Mouse (Mus musculus) 3T3-L1 (cell line): Measurements from ENCODE around the gene Sfxn5.

Experiments used
- DNase-seq: peaks from one replicate; pipeline ENCODE4 v3.0.0-alpha.2; 2015; ENCODE audit warnings: low read depth, low spot score

The Sfxn5 gene

GRCm38 (mm10) chr6:85193381-85194318, 139.6 kb downstream of the Sfxn5 start:
- no peak for DNase-seq

GRCm38 (mm10) chr6:85191751-85192440, 141.3 kb downstream of the Sfxn5 start:
- no peak for DNase-seq

GRCm38 (mm10) chr6:85190671-85191070, 142.6 kb downstream of the Sfxn5 start:
- no peak for DNase-seq

- no peak for DNase-seq
Measured at GRCm38 (mm10) chr6:85189911-85190591, 143.2 kb downstream of the Sfxn5 start.

- DNase-seq, result no peak
Measured at GRCm38 (mm10) chr6:85189361-85189760, 143.9 kb downstream of the Sfxn5 start.

- no peak for DNase-seq
Measured at GRCm38 (mm10) chr6:85188256-85189110, 144.7 kb downstream of the Sfxn5 start.

GRCm38 (mm10) chr6:85187340-85188211, 145.6 kb downstream of the Sfxn5 start, which contains the start of gene Emx1:
TSS of gene Emx1 (plus strand) at chr6:85187438.
- no peak for DNase-seq

GRCm38 (mm10) chr6:85186744-85187059, 146.5 kb downstream of the Sfxn5 start:
- DNase-seq, result no peak

- DNase-seq, result no peak
Measured at GRCm38 (mm10) chr6:85186033-85186743, 147.0 kb downstream of the Sfxn5 start.

GRCm38 (mm10) chr6:85183951-85184350, 149.3 kb downstream of the Sfxn5 start:
- peak; percentile 7 for DNase-seq

- no peak for DNase-seq
Measured at GRCm38 (mm10) chr6:85180036-85180435, 153.2 kb downstream of the Sfxn5 start.

GRCm38 (mm10) chr6:85179569-85179968, 153.7 kb downstream of the Sfxn5 start:
- DNase-seq, result peak; percentile 10

- no peak for DNase-seq
Measured at GRCm38 (mm10) chr6:85165440-85165921, 167.7 kb downstream of the Sfxn5 start.
